Mouse (Mus musculus) kidney, adult 2 months (tissue): ENCODE data around the gene Foxd2. TPM values are rescaled to one million over a fixed set of nuclear protein-coding genes. Genes with fewer than 3 reads are reported as not detected.

ENCODE experiments used
- DNase-seq: peaks from one replicate; pipeline ENCODE4 v3.0.0; 2021
- H3K27ac ChIP-seq: fragments of 200-500 bp; 2 replicates; pipeline ENCODE4 v1.5.1; 2012; ENCODE audit warnings: low read depth, low read length, control low read depth, inconsistent platforms; ENCODE audit not compliant: insufficient read depth
- H3K27me3 ChIP-seq: fragments of 200-500 bp; replicated peaks from 2 replicates; pipeline ENCODE4 v1.6.1; 2012; ENCODE audit warnings: mild to moderate bottlenecking, moderate library complexity, low read length, inconsistent platforms; ENCODE audit not compliant: control insufficient read depth, insufficient read depth
- H3K36me3 ChIP-seq: fragments of 200-500 bp; 2 replicates; pipeline ENCODE4 v1.6.1; 2012; ENCODE audit warnings: mild to moderate bottlenecking, moderate library complexity, low read length, inconsistent platforms; ENCODE audit not compliant: control insufficient read depth, insufficient read depth
- H3K4me1 ChIP-seq: fragments of 200-500 bp; 2 replicates; pipeline ENCODE4 v1.6.1; 2011; ENCODE audit warnings: low read length; ENCODE audit not compliant: control insufficient read depth, insufficient read depth
- H3K4me3 ChIP-seq: fragments of 200-500 bp; 2 replicates; pipeline ENCODE4 v1.5.1; 2011; ENCODE audit warnings: mild to moderate bottlenecking, low read depth, low read length, control low read depth; ENCODE audit not compliant: insufficient read depth
- CTCF ChIP-seq: fragments of 200-500 bp; conservative IDR thresholded peaks from 2 replicates; pipeline ENCODE4 v1.5.1; 2011; ENCODE audit warnings: low read depth, mild to moderate bottlenecking, control low read depth, low read length, moderate library complexity, mixed read lengths; ENCODE audit not compliant: insufficient read depth, insufficient read length
- POLR2A ChIP-seq: fragments of 200-500 bp; IDR thresholded peaks from one replicate; pipeline ENCODE4 v1.6.1; 2011; ENCODE audit warnings: low read depth, low read length, control low read depth
- WGBS: fragments of 180-500 bp; shearing (Covaris S2); methylation state at CpG from one replicate; pipeline ENCODE4 v1.1.7; 2018; 5-methylcytosine and 5-hydroxymethylcytosine counted together
- polyA plus RNA-seq: library from polyadenylated mRNA; depleted of rRNA; stranded (reverse); fragments of >200 nt; gene quantifications from 2 replicates; pipeline ENCODE4 v1.2.3, GENCODE M21; 2012; rRNA removed

Gene Foxd2
- 1.5 and 1.7 TPM in 2 replicates for polyA plus RNA-seq

- WGBS = 2% methylated on average over 62 of the region's 64 CpGs
- H3K27me3 ChIP-seq = peaks cover 2% of the 10 kb centered on the region
- H3K36me3 ChIP-seq = no peaks in the 10 kb centered on the region
- peak; percentile 90 for DNase-seq
- TF ChIP-seq POLR2A = no peak
- peak; percentile 75 for TF ChIP-seq CTCF
- peak within 1 kb of the TSS; percentile 68 for H3K4me3 ChIP-seq
- H3K27ac ChIP-seq = peak within 1 kb of the TSS; percentile 70
- H3K4me1 ChIP-seq = no peaks in the 10 kb centered on the region
Measured at GRCm38 (mm10) chr4:114908829-114909601, at the start of gene Foxd2. Gene Foxd2, minus strand, starts transcription at chr4:114908873.

- Histone ChIP-seq H3K27me3 (no peaks in the 10 kb centered on the region), H3K36me3 (peaks cover 6% of the 10 kb centered on the region), H3K4me1 (no peaks in the 10 kb centered on the region), H3K4me3 (no peak overlapping the region), H3K27ac (no peak overlapping the region)
- DNase-seq = no peak
- TF ChIP-seq POLR2A (no peak), CTCF (no peak)
- WGBS = 76% methylated on average over 2 of the region's 2 CpGs
Measured at GRCm38 (mm10) chr4:114958231-114958630, 49.6 kb upstream of the Foxd2 start.

- H3K4me3 ChIP-seq = no peak overlapping the region
- peak; percentile 51 for DNase-seq
- peaks cover 4% of the 10 kb centered on the region; the same call in 1 of the 2 replicates for H3K36me3 ChIP-seq
- no peak overlapping the region for H3K27ac ChIP-seq
- H3K27me3 ChIP-seq = no peaks in the 10 kb centered on the region
- H3K4me1 ChIP-seq = no peaks in the 10 kb centered on the region
- TF ChIP-seq POLR2A (no peak), CTCF (no peak)
Measured at GRCm38 (mm10) chr4:114957403-114957802, 48.7 kb upstream of the Foxd2 start.

- H3K36me3 ChIP-seq = no peaks in the 10 kb centered on the region
- TF ChIP-seq POLR2A = no peak
- no peak for TF ChIP-seq CTCF
- no peaks in the 10 kb centered on the region for H3K27me3 ChIP-seq
- H3K4me1 ChIP-seq = no peaks in the 10 kb centered on the region
- H3K27ac ChIP-seq = no peak overlapping the region
- WGBS = 78% methylated on average over 3 of the region's 3 CpGs
- no peak overlapping the region for H3K4me3 ChIP-seq
- no peak for DNase-seq
Measured at GRCm38 (mm10) chr4:114953172-114953571, 44.5 kb upstream of the Foxd2 start.

DNA sequence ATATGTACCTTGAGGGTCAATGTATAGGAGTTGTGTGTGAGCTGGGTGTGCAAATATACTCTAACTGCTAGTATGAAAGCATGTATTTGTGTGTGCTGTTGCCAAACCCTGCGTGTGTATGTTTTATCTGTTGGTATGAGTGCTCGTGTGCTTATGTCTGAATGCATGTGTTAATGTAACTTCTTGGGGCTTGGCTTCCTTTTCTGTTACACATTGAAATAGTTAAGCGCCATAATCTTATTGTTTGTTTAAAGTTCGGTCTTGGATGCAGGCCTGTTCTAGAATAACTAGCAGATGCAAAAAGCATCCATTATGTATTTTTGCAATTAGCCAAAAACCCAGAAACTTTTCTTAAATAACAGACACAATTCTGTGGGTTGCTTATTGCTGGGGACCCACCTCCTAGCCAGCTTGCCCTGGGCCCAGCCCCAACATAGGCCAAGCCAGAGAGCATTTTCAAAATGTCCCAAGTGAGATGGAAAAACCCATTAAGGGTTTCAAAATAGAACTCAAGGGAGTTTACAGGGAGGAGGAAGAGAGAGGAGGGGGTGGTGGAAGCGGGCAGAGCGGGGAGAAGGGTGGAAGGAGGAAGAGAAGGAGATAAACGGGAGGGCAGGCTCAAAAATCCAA is 39.3 kb upstream of the Foxd2 start:
- Histone ChIP-seq H3K4me3 (no peak overlapping the region), H3K36me3 (no peaks in the 10 kb centered on the region), H3K27ac (no peak overlapping the region), H3K4me1 (no peaks in the 10 kb centered on the region), H3K27me3 (no peaks in the 10 kb centered on the region)
- TF ChIP-seq CTCF = no peak
- TF ChIP-seq POLR2A = no peak
- WGBS = 61% methylated on average over 7 of the region's 7 CpGs
- no peak for DNase-seq

GRCm38 (mm10) chr4:114947395-114947794 is 38.7 kb upstream of the Foxd2 start:
- Histone ChIP-seq H3K36me3 (no peaks in the 10 kb centered on the region), H3K4me3 (no peak overlapping the region), H3K27me3 (no peaks in the 10 kb centered on the region), H3K27ac (no peak overlapping the region), H3K4me1 (no peaks in the 10 kb centered on the region)
- WGBS = 22% methylated on average over 6 of the region's 6 CpGs
- TF ChIP-seq POLR2A = no peak
- peak; percentile 97 for TF ChIP-seq CTCF
- peak; percentile 78 for DNase-seq

DNA sequence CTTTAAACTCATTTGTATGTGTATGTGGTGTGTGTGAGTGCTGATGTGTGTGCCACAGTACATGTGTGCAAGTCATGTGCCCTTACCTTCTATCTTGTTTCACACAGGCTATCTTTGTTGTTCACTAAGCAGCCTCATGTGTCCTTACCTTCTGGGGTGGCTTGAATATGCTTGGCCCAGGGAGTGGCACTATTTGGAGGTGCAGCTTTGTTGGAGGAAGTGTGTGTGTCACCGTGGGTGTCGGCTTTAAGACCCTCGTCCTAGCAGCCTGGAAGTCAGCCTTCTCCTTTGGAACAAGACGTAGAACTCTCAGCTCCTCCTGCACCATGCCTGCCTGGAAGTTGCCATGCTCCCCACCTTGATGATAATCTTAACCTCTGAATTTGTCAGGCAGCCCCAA is 37.7 kb upstream of the Foxd2 start:
- no peaks in the 10 kb centered on the region for H3K4me1 ChIP-seq
- no peaks in the 10 kb centered on the region for H3K36me3 ChIP-seq
- H3K27me3 ChIP-seq = no peaks in the 10 kb centered on the region
- TF ChIP-seq POLR2A (no peak), CTCF (no peak)
- H3K4me3 ChIP-seq = no peak overlapping the region
- no peak for DNase-seq
- no peak overlapping the region for H3K27ac ChIP-seq
- WGBS = 95% methylated on average over 4 of the region's 4 CpGs
